Mouse (Mus musculus) C2C12 (cell line): ENCODE data around the gene Enpp7. TPM values are rescaled to one million over a fixed set of nuclear protein-coding genes. Genes with fewer than 3 reads are reported as not detected.

Source experiments
- H3K27me3 ChIP-seq: one replicate; pipeline ENCODE4 v1.6.1; 2011; ENCODE audit not compliant: control insufficient read depth, insufficient read depth, insufficient read length
- H3K36me3 ChIP-seq: one replicate; pipeline ENCODE4 v1.6.1; 2011; ENCODE audit not compliant: control insufficient read depth, insufficient read depth
- H3K4me3 ChIP-seq: one replicate; pipeline ENCODE4 v1.5.1; 2011; ENCODE audit warnings: mild to moderate bottlenecking, control low read depth; ENCODE audit not compliant: poor library complexity, insufficient read depth, severe bottlenecking
- H3K79me2 ChIP-seq: one replicate; pipeline ENCODE4 v1.6.1; 2011; ENCODE audit not compliant: control insufficient read depth, insufficient read depth
- H3K79me3 ChIP-seq: one replicate; pipeline ENCODE4 v1.6.1; 2011; ENCODE audit warnings: low read depth, control low read depth
- H3ac ChIP-seq: one replicate; pipeline ENCODE3; 2011; ENCODE audit warnings: low read depth; ENCODE audit not compliant: control insufficient read depth, insufficient read length
- CEBPB ChIP-seq: IDR thresholded peaks from one replicate; pipeline ENCODE4 v1.6.1; 2011; ENCODE audit warnings: low read depth, mild to moderate bottlenecking, control low read depth, moderate library complexity
- CTCF ChIP-seq: IDR thresholded peaks from one replicate; pipeline ENCODE4 v1.5.1; 2011; ENCODE audit not compliant: control insufficient read depth, insufficient read depth, insufficient read length
- FOSL1 ChIP-seq: IDR thresholded peaks from one replicate; pipeline ENCODE4 v1.8.0; 2011; ENCODE audit warnings: mild to moderate bottlenecking, low read length; ENCODE audit not compliant: poor library complexity, insufficient read depth, severe bottlenecking
- MAX ChIP-seq: IDR thresholded peaks from one replicate; pipeline ENCODE4 v1.6.1; 2011; ENCODE audit warnings: mild to moderate bottlenecking, control low read depth
- MYOD1 ChIP-seq: IDR thresholded peaks from one replicate; pipeline ENCODE4 v1.6.1; 2011; ENCODE audit warnings: low read depth; ENCODE audit not compliant: control insufficient read depth, insufficient read length
- MYOG ChIP-seq: IDR thresholded peaks from one replicate; pipeline ENCODE4 v1.6.1; 2011; ENCODE audit not compliant: control insufficient read depth, insufficient read length; ENCODE audit errors: extremely low read depth
- USF1 ChIP-seq: IDR thresholded peaks from one replicate; pipeline ENCODE4 v1.6.1; 2011; ENCODE audit warnings: low read depth, mild to moderate bottlenecking, control low read depth, moderate library complexity
- long read RNA-seq, 2 experiments: library from polyadenylated mRNA; unstranded; transcript quantifications; one replicate each; pipeline ENCODE4 v2.0.0; 2019 to 2020
- polyA plus RNA-seq: library from polyadenylated mRNA; unstranded; fragments of >200 nt; fragmentation: generic; extraction: Trizol; gene quantifications from one replicate; pipeline ENCODE4 v1.2.1, GENCODE M21; 2012; ENCODE audit warnings: missing spikeins

Enpp7 gene
- polyA plus RNA-seq = not detected
- long read RNA-seq, experiment 1 = 0 reads
- long read RNA-seq, experiment 2 = 0 reads

GRCm38 (mm10) chr11:118987999-118988398 is at the start of gene Enpp7:
TSS of gene Enpp7 (plus strand) at chr11:118988188.
- Histone ChIP-seq H3K27me3 (peaks cover 8% of the 10 kb centered on the region), H3K79me2 (no peaks in the 10 kb centered on the region), H3K36me3 (no peaks in the 10 kb centered on the region), H3K79me3 (no peaks in the 10 kb centered on the region), H3ac (no peak within 1 kb of the TSS), H3K4me3 (no peak within 1 kb of the TSS)
- TF ChIP-seq FOSL1 (no peak), MAX (no peak), MYOD1 (no peak), CEBPB (no peak), USF1 (no peak), CTCF (no peak), MYOG (no peak)

GRCm38 (mm10) chr11:118939731-118940130 is 48.3 kb upstream of the Enpp7 start:
- no peaks in the 10 kb centered on the region for H3K36me3 ChIP-seq
- H3ac ChIP-seq = no peak overlapping the region
- no peaks in the 10 kb centered on the region for H3K79me2 ChIP-seq
- H3K4me3 ChIP-seq = no peak overlapping the region
- no peaks in the 10 kb centered on the region for H3K79me3 ChIP-seq
- no peak for TF ChIP-seq CTCF
- no peak for TF ChIP-seq USF1
- TF ChIP-seq MAX = no peak
- no peak for TF ChIP-seq CEBPB
- no peak for TF ChIP-seq MYOG
- TF ChIP-seq FOSL1 = no peak
- peaks cover 77% of the 10 kb centered on the region for H3K27me3 ChIP-seq

- H3K27me3 ChIP-seq = peaks cover 78% of the 10 kb centered on the region
- TF ChIP-seq USF1 = no peak
- TF ChIP-seq MAX = no peak
- TF ChIP-seq MYOD1 = no peak
- TF ChIP-seq CEBPB = no peak
- TF ChIP-seq CTCF = no peak
- TF ChIP-seq MYOG = no peak
- no peak for TF ChIP-seq FOSL1
Observed at GRCm38 (mm10) chr11:118940539-118940938, 47.4 kb upstream of the Enpp7 start.

GRCm38 (mm10) chr11:118941268-118941667 is 46.7 kb upstream of the Enpp7 start:
- Histone ChIP-seq H3K36me3 (no peaks in the 10 kb centered on the region), H3ac (no peak overlapping the region), H3K79me3 (no peaks in the 10 kb centered on the region), H3K27me3 (peaks cover 83% of the 10 kb centered on the region), H3K4me3 (no peak overlapping the region), H3K79me2 (no peaks in the 10 kb centered on the region)
- TF ChIP-seq CEBPB = no peak
- no peak for TF ChIP-seq MAX
- no peak for TF ChIP-seq FOSL1
- no peak for TF ChIP-seq CTCF

More at GRCm38 (mm10) chr11:118940539-118940938, 47.4 kb upstream of the Enpp7 start:
- Histone ChIP-seq H3K36me3 (no peaks in the 10 kb centered on the region), H3K4me3 (no peak overlapping the region), H3K79me3 (no peaks in the 10 kb centered on the region), H3ac (no peak overlapping the region), H3K79me2 (no peaks in the 10 kb centered on the region)

GRCm38 (mm10) chr11:118945868-118946267 is 42.1 kb upstream of the Enpp7 start:
- H3K4me3 ChIP-seq = no peak overlapping the region
- no peak overlapping the region for H3ac ChIP-seq
- no peaks in the 10 kb centered on the region for H3K36me3 ChIP-seq
- no peaks in the 10 kb centered on the region for H3K79me2 ChIP-seq
- peaks cover 66% of the 10 kb centered on the region for H3K27me3 ChIP-seq
- TF ChIP-seq MYOG (no peak), MYOD1 (no peak), USF1 (no peak), CEBPB (no peak), MAX (no peak), CTCF (no peak), FOSL1 (no peak)
- H3K79me3 ChIP-seq = no peaks in the 10 kb centered on the region

- no peak overlapping the region for H3K4me3 ChIP-seq
- no peak overlapping the region for H3ac ChIP-seq
- H3K27me3 ChIP-seq = peaks cover 99% of the 10 kb centered on the region
- TF ChIP-seq CTCF = no peak
- TF ChIP-seq MYOD1 = no peak
- TF ChIP-seq USF1 = no peak
- no peak for TF ChIP-seq MAX
- no peak for TF ChIP-seq CEBPB
- TF ChIP-seq FOSL1 = no peak
- no peak for TF ChIP-seq MYOG
- H3K79me3 ChIP-seq = no peaks in the 10 kb centered on the region
- no peaks in the 10 kb centered on the region for H3K79me2 ChIP-seq
- H3K36me3 ChIP-seq = no peaks in the 10 kb centered on the region
Observed at GRCm38 (mm10) chr11:118955016-118955415, 33.0 kb upstream of the Enpp7 start.
